Mouse (Mus musculus): ENCODE measurements around the gene Hoxc8.

Gene Hoxc8

DNA sequence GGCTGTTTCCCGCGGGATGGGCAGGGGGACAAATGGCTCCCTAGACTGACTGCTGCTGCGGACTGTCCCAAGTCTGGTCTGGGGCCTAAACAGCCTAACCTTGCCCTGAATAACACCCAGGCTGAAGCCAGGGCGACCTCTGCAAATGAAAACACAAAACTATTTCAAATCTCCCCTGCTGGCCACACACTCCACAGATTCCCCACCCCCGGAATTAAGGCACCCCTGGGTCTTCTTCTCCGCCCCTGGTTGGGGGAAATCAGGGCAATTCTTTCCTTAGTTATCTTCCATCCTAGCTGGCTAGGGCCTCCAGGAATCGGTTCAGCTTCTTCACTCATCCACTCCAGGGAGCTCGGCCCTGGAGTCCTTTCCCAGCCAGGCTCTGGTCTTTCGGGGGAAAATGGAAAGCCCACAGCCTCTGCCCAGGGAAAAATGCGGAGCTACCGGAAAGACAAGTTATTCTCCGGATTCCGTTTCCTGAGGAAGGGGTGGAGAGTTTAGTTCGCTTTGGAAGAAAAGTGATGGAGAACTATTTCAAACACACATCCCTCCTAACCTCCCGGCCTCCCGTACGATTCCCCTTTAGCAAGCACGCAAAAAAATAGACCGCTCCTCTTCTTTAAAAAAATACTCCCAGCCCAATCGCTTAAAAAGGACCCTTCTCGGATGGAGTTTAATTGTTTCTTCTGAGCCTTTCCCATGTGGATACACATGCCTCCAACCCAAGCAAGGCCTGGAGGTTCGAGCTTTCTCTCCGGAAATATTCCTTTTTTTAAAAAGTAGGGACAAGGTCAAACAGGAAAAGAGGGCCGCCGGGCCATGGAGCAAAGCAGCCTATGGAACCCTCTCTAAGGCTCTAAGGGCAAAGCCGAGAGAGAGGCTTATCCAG is 25.2 kb upstream of the Hoxc8 start:
- no peak for DNase-seq (ENCODE audit: low read depth, low spot score)

DNA sequence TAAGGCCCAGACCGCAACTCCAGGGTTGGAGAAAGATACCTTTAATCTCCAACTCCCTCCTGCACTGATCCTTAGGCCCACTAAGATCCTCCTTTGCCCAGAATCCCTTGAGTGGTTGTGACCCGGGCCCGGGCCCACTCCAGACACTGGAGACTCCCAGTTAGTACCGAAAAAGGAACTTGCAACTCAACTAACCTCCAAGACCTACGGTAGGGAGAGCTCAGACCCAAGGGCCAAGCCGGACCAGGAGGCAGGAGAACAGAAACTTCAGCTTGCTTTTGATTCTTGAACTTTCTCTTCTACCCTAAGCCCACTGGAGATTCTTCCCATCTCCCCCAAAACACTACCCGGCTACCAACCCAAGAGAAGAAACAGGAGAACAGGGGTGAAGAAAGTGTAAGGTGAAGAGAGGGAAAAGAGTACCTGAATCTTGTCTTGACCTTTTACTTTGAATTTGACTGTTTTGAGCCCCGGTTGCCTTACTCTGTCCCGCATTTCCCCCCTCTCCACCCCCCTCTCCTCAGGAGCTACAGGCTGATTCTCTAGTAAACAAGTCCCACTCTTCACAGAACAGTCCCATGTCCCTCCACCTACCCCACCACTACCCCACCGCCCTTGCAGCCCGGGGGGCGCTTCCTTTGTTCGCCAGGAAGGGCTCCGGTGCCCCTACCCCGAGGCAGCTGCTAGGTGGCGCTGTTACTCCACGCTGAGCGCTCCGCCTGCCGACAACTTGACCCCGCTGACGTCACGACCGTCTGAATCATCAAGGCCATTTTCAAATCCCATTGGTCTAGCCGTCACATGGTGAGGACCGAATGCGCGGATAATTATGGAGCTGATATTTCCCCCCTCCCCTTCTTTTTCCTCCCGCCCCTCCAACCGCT is 24.3 kb upstream of the Hoxc8 start:
- DNase-seq (ENCODE audit: low read depth, low spot score), result peak; percentile 68

DNA sequence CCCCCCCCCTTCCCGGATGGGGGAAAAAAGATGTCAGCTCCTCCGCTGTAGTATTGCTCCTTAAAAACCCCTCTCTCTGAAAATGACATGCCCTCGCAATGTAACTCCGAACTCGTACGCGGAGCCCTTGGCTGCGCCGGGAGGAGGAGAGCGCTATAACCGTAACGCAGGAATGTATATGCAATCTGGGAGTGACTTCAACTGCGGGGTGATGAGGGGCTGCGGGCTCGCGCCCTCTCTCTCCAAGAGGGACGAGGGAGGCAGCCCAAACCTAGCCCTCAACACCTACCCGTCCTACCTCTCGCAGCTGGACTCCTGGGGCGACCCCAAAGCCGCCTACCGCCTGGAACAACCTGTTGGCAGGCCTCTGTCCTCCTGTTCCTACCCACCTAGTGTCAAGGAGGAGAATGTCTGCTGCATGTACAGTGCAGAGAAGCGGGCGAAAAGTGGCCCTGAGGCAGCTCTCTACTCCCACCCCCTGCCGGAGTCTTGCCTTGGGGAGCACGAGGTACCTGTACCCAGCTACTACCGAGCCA is 23.6 kb upstream of the Hoxc8 start, which contains the start of gene Hoxc10:
Gene Hoxc10 (plus strand): TSS at position 21 of the 536 bp plus-strand sequence.
- DNase-seq (ENCODE audit: low read depth, low spot score), result no peak

DNA sequence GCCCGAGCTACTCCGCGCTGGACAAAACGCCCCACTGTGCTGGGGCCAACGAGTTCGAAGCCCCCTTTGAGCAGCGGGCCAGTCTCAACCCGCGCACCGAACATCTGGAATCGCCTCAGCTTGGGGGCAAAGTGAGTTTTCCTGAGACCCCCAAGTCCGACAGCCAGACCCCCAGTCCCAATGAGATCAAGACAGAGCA is 23.2 kb upstream of the Hoxc8 start, which contains the start of gene Hoxc5:
Gene Hoxc5 (plus strand): TSS at position 132 of the 199 bp plus-strand sequence.
- no peak for DNase-seq (ENCODE audit: low read depth, low spot score)

DNA sequence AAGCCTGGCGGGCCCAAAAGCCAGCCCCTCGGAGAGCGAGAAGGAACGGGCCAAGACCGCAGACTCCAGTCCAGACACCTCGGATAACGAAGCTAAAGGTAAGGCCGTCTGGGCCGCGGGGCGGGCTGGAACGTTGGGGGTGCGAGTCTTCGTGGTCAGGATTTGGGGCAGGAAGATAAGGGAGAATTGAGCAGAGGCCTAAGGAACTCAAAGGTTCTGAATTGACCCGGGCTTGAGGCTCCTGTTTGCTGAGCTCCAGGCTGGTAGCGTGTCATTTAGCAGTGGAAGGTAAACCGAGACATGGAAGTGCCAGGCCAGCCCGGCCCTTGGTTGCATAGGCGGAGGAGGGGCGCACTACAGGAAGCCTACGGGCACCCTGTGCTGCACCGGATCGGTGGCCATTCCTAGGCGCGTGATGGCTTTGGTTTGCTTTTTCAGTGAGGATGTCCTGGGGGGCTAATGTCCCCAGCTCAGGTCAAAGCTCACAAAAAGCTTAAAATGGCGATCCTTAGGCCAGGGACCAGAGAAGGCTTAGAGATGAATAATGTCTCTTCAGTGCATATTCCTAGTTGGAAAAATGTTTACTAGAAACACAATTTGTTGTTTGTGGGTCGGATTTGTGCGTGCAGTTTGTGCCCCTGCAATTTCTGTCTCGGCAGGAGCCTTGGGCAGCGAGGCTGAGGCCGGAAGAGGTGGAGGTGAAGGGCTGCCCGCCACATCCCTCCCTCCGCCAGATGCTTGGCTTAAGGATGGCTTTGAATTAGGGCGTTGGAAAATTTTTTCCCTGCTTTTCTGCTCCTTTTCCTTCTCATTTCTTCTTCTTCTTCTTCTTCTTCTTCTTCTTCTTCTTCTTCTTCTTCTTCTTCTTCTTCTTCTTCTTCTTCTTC is 22.7 kb upstream of the Hoxc8 start:
- DNase-seq (ENCODE audit: low read depth, low spot score), result no peak

DNA sequence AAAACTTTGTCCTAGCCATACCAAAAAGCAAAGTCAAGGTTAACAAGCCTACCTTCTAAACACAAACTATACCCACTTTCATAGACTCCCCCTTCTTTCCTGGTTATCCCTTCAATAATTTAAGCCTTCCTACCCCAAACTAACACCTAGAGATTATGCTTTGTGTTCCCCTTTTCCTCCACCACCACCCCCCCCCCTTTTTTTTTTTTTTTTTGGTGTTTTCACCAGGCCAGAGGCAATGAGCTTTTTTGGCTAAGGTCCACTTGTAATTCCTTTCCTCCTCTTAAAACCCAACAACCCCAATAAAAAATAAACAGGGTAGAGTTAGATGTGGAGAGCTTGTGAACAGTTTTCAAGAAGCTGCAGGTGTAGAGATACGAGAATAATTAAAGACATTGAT is 21.1 kb upstream of the Hoxc8 start:
- DNase-seq (ENCODE audit: low read depth, low spot score), result no peak

DNA sequence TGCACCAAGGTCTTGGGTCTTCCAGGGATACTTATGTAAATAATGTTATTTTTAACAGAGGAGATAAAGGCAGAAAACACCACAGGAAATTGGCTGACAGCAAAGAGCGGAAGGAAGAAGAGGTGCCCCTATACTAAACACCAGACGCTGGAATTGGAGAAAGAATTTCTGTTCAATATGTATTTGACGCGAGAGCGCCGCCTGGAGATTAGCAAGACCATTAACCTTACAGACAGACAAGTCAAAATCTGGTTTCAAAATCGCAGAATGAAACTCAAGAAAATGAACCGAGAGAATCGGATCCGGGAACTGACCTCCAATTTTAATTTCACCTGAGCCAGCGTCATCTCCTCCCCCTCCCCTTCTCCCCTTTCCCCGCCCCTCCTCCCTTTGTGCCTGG is 19.7 kb upstream of the Hoxc8 start:
- no peak for DNase-seq (ENCODE audit: low read depth, low spot score)

DNA sequence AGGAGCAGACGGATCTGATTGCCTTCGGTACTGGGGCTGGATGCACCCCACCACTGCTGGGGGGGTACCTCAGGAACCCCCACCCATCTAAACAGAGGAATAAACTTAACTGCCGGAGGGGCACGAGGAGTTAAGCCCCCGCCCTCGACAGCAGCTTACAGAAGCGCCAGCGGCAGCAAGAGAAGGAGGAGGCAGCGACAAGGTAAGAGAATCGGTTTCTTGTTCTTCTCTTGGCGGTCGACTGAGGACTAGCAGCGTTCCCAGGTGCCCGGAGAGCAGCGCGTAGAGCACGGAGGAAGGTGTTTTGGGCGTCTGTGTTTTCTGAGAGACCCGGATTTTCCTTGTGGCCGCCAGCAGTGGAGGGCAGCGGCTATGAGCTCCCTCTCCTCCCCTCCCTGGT is 18.2 kb upstream of the Hoxc8 start:
- DNase-seq (ENCODE audit: low read depth, low spot score), result no peak

DNA sequence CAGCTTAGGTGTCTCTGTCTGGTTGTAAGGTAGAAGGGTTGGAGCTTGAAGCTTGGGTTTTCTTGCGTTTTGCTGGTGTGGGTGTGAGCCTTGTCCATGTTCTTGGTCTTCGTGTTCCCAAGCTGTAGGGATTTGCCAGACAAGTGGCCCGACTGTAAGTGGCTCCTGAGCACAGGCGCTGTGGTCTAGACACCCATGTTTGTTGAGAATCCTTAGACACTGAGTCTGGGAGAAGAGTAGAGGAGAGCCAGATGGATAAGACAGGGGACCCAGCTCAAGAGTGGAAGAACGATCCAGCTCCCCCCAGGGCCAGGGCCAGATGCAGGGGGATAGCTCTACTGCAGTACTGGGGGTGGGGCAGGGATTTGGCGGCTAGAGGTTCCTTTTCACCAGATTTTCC is 17.7 kb upstream of the Hoxc8 start:
- DNase-seq (ENCODE audit: low read depth, low spot score), result no peak

DNA sequence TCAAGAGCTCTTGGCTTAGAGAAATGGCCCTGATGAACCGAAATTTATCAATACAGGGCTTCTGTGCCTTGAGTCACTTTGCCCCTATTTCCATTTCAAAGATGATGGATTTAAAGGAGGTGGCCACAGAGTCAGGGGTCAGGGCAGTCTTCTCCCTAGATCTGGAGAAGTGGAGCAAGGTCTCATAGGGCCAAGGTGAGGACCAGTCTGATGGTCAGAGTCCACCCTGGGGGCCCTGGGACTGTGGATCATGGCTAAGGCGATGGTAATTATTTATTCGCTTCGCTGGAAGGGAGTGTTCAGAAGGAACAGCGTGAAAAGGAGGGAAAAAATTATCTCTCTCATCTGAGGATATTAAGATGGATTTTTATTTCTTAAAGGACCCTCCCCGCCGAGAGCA is 15.4 kb upstream of the Hoxc8 start:
- DNase-seq (ENCODE audit: low read depth, low spot score), result no peak

DNA sequence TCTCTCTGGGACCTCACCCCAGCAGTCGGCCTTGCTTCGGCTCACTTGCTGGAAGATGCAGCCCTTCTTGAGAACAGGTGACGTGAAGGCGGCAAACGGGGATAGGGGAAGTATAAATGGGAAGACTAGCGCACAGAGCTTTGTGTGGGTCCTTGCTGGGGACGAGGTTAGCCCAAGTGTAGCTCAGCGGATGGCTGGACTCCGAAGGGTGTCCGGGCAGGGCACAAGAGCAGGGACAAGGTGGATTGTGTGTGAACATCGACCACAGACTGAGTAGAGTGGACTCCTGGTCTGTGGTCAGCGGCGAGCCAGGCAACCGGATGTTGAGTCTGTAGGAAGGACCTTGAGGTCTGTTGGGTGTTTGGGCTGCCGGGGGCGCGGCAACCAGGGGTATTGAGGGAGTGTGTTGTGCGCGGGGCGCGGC is 14.7 kb upstream of the Hoxc8 start:
- DNase-seq (ENCODE audit: low read depth, low spot score), result no peak

DNA sequence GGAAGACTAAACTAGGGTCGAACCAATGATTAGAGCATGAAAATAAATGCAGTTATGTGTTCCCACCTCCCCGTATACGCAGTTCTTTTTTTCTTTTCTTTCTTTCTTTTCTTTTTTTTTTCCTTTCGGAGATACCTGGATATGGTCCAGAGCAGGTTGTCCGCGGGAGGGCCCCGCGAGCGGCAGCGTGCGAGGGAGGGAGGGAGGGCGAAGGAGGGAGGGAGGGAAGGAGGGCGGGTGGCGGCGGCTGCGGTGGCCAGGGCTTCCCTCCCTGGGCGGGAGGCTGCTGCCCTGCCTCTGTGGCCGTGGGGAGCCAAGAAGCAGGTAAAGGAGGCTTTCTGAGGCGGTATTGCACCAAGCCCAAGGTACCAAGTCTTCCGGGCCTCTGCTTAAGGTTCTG is 14.2 kb upstream of the Hoxc8 start, which contains the start of gene Hoxc9:
Gene Hoxc9 (plus strand): TSS at position 269 of the 400 bp plus-strand sequence.
- DNase-seq (ENCODE audit: low read depth, low spot score), result no peak

DNA sequence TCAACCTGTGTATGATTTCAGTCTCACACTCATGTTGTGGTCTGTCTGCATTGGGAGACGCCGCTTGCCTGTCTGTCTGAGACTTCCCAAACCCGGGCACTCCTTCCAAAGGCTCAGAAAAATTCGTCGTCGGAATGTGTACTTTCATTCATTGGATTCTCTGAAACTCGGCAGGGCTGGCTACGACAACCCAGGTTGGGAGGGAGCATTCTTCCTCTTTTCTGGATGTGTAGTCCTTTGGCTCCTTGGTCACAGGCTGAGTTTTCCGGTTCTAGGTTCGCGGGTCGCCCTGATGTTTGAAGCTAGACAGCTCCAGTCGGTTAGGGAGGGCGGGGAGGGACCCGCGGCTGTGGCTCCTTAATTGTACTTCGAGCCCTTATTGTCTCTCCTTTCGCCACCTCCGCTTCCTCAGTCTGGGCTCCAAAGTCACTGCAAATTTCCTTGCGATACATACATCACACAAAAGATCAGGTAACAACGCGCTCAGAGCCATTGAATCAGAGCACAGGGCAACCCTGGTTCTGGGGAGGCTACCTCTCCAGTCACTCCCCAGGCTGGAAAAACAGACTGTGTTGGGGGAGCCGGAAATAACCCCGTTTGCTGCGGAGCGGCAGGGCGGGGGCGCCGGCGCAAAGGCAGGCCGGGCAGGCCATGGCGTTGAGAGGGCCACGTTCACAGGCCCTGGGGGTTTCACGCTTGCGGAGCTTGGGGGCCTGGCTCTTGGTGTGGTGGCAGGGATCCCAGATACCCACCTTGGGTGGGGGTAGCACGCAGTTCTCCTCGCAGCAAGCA is 13.6 kb upstream of the Hoxc8 start:
- peak; percentile 37 for DNase-seq (ENCODE audit: low read depth, low spot score)

DNA sequence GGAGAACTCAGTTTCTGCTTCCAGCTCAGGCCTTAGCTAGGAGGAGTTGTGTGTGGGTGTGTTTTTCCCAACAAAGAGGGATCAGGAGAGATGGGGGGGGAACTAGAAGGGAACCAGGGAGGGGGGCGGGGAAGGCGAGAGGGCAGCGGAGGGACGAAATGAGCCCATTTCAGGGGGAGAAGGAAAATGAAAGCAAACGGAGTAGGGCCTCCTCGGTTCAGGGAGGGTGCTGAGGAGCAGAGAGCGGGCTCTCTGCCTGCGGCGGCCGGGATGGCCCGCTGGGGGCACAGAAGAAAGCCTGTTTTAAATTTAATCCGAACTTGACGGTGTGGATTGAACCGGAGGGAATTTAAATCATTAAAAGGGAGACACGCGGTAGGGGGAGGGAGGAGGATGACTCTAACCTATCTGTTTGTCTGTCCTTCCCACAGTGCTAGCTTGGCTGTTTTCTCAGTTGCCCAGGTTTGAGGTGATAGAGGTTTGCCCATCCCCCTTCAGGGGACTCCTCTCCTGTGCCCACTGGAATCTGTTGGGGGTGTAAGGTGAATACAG is 12.9 kb upstream of the Hoxc8 start:
- no peak for DNase-seq (ENCODE audit: low read depth, low spot score)

DNA sequence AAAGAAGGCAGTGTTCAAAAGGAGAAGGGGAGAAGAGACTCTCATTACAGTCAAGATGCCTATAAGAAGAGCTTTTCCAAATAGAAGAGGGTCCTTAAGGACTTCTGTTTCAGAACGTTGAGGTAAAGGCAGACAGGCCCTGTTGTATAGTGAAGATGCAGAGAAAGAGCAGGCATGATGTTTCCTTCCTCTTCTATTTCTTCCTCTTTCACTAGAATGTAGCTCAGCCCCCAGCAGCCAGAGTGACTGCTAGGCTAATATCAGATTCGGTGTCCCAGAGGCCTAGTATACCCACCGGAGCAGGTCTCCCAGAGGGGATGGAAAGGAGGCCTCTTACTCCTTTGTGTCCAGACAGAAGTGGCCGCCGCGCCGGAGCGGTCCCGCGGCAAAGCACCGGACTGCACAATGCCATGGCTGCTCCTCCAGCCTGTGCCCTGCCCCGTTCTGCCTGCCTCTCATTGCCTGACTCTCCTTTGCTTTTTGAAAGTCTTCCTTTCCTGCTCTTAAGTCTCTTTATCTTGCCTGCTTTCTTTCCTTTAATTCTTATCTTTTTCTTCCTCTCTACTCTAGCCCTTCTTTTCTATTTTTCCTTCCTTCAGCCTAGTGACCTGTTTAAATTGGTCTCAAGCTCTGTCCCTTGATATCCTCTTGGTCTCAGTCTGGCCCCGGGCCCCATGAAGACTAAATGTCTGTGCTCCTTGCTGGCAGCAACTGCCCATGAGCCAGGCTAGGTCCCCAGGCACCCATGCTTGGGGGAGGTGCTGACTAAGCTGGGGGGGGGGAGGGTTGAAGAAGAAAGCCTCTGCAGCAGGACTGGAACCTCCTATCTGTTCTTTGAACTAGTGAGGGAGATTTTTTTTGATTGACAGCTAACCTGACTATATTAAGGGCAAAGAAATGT is 11.5 kb upstream of the Hoxc8 start:
- DNase-seq (ENCODE audit: low read depth, low spot score), result no peak

DNA sequence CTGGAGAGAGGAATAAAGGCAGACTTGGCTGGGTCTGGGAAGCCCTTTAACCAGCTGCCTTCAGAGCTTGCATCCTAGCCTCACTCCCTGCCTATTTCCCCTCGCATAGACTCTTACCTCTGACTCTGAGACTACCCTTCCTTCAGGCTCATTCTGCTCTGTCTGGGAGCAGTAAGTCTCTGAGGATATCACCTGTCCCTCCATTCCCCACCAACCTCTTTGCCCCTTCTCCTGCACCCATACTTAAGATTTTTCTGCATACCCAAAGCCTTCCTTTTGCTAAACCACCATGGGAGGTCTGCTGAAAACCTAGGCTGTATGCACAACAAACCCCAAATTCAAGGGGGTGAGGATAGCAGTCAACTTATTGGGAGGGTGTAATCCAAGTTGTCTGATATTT is 10.5 kb upstream of the Hoxc8 start:
- DNase-seq (ENCODE audit: low read depth, low spot score), result no peak

DNA sequence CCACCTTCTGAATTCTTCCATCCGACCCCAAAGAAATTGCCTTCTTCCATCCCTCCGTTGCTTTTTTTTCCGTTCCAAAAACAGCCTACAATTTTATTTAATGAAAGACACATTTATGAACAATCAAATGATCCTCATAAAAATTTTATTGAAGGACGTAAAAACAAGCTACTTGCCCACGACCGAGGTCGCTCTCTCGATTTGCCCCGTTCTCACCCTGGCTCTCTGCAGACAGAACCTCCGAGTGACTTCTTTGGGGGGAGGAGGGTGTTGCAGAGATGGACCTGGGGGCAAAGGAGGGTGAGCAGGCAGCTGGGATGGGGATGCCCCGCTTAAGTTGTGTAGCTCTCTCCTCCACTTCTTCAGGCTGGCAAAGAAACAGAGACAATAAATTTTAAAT is 10.1 kb upstream of the Hoxc8 start:
- DNase-seq (ENCODE audit: low read depth, low spot score), result no peak

DNA sequence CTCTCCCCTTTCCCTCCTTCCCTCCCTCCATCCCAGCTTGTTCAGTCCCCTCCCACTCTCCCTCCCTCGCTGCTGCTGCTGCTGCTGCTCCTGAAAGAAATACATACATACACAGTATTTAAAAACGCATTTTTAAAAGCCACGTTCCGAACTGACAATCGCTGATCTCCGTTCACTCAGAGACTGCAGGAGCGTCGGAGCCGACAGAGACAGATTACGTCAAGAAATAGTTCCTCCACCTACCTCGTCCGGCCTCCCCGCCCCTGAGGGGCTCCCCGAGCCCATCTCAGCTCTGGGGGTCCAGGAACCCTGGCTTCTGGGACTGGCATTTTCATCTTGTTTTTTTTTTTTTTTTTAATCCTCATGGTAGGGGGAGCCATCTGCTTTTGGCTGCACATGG is 9.5 kb upstream of the Hoxc8 start:
- no peak for DNase-seq (ENCODE audit: low read depth, low spot score)
